Mouse (Mus musculus) lung, adult 2 months (tissue): ENCODE measurements around the gene Btrc. TPM values are rescaled to one million over a fixed set of nuclear protein-coding genes. Genes with fewer than 3 reads are reported as not detected.
"Not testable (repeated sequence)": the region's sequence is repeated elsewhere in the genome, so short reads cannot be mapped to it uniquely, and the experiment has no call there.

Experiments
- DNase-seq: peaks from one replicate; pipeline ENCODE4 v3.0.0; 2022
- H3K4me1 ChIP-seq: fragments of 200-500 bp; 2 replicates; pipeline ENCODE4 v1.6.1; 2011; ENCODE audit warnings: low read length; ENCODE audit not compliant: control insufficient read depth, insufficient read depth
- H3K4me3 ChIP-seq: fragments of 200-500 bp; replicated peaks from 2 replicates; pipeline ENCODE3; 2011; ENCODE audit warnings: low read depth, mild to moderate bottlenecking, control low read depth, low read length; ENCODE audit errors: extremely low read depth
- CTCF ChIP-seq: fragments of 200-500 bp; IDR thresholded peaks from 2 replicates; pipeline ENCODE4 v1.5.1; 2011; ENCODE audit warnings: mild to moderate bottlenecking, low read length, control low read depth; ENCODE audit not compliant: insufficient read depth
- POLR2A ChIP-seq: fragments of 200-500 bp; IDR thresholded peaks from 2 replicates; pipeline ENCODE4 v1.6.1; 2011; ENCODE audit warnings: low read depth, mild to moderate bottlenecking, control low read depth, low read length, borderline replicate concordance; ENCODE audit errors: extremely low read depth
- WGBS: fragments of 180-500 bp; shearing (Covaris S2); methylation state at CpG from one replicate; pipeline ENCODE4 v1.1.7; 2018; 5-methylcytosine and 5-hydroxymethylcytosine counted together
- polyA plus RNA-seq: library from polyadenylated mRNA; depleted of rRNA; stranded (reverse); fragments of >200 nt; gene quantifications from 2 replicates; pipeline ENCODE4 v1.2.3, GENCODE M21; 2012

The Btrc gene
- polyA plus RNA-seq, 1 experiment, result 16.9 TPM

DNA sequence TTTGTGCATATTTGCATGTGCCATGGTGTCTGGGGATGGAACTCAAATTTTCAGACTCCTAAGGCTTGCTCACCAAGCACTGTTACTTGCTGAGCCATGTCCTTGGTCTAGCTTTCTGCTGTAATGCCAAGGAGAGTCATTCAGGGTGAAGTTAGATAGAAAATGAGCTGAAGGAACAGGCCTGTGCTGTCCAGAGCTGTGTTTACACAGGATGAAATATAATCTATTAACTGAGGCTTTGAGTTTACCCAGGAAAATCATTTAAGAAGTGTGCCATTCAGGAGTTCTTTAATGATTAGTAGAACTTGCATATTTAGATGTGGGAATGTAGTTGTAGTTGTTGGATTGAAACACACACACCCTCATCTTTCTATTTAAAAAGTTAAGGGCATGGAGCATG is 54.1 kb downstream of the Btrc start:
- Histone ChIP-seq H3K4me3 (no peak overlapping the region), H3K4me1 (peaks cover 5% of the 10 kb centered on the region; the same call in 1 of the 2 replicates)
- TF ChIP-seq CTCF (no peak), POLR2A (no peak)
- DNase-seq, result no peak

DNA sequence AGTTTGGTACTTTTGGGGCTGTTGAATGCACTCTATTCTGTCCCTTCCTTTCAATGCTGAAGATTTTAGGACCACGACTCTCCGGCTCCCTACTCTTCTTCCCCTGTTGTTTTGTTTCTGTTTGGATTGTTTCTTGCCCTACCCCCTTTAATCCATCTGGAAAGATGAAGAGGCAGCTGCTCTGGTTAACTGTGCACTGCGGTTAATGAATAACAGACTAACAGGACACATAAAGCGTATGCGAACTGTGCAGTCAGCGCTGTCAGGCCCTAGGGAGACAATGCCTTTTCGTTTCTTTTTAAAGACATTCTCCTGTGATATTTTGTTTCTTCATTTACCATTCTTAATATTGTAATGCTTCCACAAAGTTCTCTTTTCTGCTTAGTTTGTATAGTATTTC is 58.7 kb downstream of the Btrc start:
- whole genome bisulfite sequencing, result 69% methylated on average over 7 of the region's 7 CpGs
- DNase-seq, result no peak
- Histone ChIP-seq H3K4me1 (no peaks in the 10 kb centered on the region; the same call in 1 of the 2 replicates), H3K4me3 (no peak overlapping the region)
- TF ChIP-seq CTCF, result no peak
- TF ChIP-seq POLR2A, result no peak

DNA sequence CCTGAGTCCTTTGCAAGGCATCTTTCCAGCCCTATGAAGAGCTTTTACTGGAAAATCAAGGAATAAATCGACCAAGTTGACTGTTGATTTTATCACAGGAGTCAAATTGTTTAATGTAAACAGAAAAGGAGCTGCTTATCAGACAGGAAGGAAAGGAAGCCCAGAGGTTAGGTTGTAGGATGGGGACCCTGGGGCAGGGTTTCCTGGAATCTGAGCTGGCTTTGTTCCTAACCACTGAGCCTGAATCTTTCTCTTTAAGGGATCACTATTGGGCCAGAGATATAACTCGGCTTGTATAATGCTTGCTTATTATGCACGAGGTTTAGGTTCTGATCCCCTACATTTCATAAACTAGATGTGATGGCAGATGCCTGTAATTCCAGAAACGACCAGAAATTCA is 64.6 kb downstream of the Btrc start:
- Histone ChIP-seq H3K4me1 (peaks cover 18% of the 10 kb centered on the region; the same call in 1 of the 2 replicates), H3K4me3 (no peak overlapping the region)
- DNase-seq, result no peak
- TF ChIP-seq POLR2A (no peak), CTCF (no peak)
- 35% methylated on average over 4 of the region's 4 CpGs for WGBS

DNA sequence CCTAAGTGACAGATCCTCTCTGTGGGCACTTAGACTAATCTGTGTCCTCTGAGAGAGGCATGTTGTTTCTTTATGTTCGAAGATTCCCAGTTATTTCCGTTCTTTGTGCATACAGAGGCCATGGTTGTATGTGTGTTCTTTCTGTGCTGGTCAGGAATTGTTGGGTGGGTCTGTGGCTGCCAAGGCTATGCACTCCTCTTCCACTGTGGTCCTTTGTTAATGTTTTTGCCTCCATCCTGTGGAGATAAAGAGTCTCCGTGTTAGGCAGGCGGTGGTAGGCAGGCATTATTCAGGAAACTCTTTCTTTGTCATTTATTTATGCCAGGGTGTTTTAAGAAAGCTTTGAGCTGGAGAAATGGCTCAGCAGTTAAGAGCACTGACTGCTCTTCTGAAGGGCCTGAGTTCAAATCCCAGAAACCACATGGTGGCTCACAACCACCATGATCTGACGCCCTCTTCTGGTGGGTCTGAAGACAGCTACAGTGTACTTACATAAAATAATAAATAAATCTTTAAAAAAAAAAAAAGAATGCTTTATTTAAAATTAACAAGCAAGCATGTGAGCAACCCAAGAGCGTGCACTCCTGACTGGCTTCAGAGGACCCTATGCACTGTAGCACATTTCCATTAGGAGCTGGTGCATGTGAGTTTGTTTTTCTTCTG is 67.6 kb downstream of the Btrc start:
- Histone ChIP-seq H3K4me3 (no peak overlapping the region), H3K4me1 (peaks cover 18% of the 10 kb centered on the region; the same call in 1 of the 2 replicates)
- DNase-seq, result no peak
- TF ChIP-seq CTCF, result no peak
- no peak for TF ChIP-seq POLR2A
- 64% methylated on average over 6 of the region's 6 CpGs for WGBS

DNA sequence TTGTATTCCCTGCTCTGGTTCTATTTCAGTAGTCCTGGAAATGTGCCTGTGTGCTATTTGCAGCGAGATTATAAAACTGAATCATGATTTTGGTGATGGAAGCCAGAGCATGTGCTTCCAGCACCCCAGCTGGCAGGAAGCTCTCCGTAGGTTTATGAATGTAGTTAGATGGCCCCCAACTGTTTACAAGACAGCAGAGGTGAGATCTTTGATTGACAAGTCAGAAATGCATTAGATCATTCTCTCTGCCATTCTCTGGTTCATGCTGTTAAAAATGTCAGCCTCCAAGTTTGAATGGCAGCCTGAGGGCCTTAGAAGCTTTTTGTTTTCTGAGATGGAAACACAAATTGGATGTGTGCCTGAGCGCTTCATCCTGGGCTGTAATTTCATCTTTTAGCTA is 68.8 kb downstream of the Btrc start:
- TF ChIP-seq CTCF, result no peak
- TF ChIP-seq POLR2A, result no peak
- no peak for DNase-seq
- Histone ChIP-seq H3K4me3 (no peak overlapping the region), H3K4me1 (peaks cover 18% of the 10 kb centered on the region; the same call in 1 of the 2 replicates)
- WGBS, result 67% methylated on average over 3 of the region's 3 CpGs

DNA sequence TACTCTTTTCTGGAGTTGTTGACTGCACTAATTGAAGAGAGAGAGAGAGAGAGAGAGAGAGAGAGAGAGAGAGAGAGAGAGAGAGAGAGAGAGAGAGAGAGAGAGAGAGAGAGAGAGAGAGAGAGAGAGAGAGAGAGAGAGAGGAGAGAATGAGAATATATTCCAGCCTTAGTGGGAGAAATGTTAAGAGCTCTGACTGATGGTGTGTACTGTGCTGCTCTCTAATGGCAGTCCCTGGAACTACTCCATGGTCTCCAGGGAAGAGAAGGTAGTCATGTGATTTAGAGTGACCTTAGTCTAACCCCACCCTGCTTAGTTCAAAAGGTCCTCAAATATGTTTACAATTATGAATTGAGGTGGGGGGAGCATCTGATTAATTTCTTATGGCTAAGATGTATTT is 72.5 kb downstream of the Btrc start:
- peak; percentile 58; the same call in 1 of the 2 replicates for TF ChIP-seq CTCF
- H3K4me1 ChIP-seq, H3K4me3 ChIP-seq: not testable (repeated sequence)
- peak; percentile 62 for DNase-seq

DNA sequence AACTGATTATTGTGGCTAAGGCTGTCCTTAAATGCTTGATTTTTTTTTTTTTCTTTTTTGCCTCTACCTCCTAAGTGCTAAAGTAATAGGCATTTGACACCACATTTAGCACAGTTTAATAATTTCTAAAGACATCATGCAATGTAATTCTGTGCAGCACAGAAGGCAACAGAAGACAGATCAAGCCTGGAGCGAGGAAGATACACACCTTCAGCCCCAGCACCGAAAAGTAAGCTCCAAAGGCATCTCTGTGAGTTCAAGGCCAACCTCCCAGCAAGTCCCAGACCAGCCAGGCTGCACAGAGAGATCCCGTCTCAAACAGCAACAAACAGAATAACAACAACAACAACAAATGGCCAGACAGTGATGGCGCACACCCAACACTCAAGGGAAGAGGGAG is 73.6 kb downstream of the Btrc start:
- TF ChIP-seq CTCF (no peak), POLR2A (no peak)
- 89% methylated on average over 4 of the region's 4 CpGs for WGBS

DNA sequence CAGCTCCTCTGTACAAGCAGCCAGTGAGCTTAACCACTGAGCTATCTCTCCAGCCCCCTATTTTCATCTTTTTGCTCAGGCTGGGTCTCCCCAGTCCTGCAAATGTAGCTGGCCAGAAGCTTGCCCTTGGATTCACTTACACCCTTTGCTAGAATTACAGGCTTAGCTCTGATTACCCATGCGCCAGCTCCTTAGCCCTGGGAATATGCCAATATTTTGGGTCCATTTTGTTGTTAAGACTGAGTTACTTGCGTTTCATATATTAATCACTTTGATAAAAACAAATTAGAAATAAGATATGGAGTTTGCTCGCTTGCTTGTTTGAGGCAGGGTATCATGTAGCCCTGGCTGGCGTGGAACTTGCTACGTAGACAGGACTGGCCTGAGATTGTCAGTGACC is 74.7 kb downstream of the Btrc start:
- no peak overlapping the region for H3K4me3 ChIP-seq
- WGBS, result 92% methylated on average over 5 of the region's 5 CpGs
- no peak for TF ChIP-seq CTCF
- no peak for TF ChIP-seq POLR2A
- DNase-seq, result no peak
- H3K4me1 ChIP-seq, result peaks cover 4% of the 10 kb centered on the region

More for the DNA sequence above, 73.6 kb downstream of the Btrc start:
- Histone ChIP-seq H3K4me1 (peaks cover 9% of the 10 kb centered on the region), H3K4me3 (no peak overlapping the region)
- no peak for DNase-seq

DNA sequence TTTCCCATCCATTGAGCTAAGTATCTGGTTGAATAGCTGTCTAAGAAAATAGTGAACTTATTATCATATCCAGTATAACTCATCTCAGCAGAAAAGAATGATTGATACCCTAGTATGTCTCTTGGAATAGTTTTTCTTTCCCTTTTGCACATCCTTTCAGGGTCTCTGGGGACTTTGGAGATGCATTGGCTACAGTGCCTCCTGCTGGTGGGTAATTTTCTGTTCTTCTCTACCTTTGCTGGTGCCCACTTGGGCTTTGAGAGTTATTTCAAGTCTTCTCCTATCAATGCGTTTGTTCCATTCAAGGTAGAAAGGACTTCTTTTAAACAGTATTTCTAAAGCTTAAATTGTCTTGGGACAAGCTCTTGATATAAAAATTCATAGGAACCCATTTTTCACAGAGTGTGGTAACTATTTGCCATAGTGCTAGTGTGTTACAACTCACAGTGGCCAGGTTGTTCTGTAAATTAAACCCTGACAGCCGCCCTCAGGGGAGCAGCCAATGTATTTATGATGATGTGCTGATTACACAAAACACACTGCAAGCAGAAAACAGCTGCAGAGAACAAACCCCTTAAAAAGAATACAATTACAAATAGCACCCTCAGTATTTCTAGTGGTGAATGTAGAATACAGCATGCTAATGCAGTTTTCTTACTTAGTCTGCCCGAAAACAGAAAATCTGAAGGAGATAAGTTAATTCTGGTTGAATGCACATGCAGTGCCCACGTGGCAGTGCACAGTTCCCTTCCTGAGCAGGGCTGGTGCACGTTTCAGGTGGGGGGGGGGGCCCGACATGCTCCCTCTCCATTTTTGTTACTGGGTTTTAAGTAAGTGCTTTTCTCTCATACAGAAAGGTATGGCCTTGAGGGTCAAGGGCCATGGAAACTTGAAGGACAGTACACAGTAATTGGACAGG is 75.7 kb downstream of the Btrc start:
- 73% methylated on average over 6 of the region's 6 CpGs for WGBS
- no peak for TF ChIP-seq POLR2A
- DNase-seq, result no peak
- peaks cover 4% of the 10 kb centered on the region for H3K4me1 ChIP-seq
- H3K4me3 ChIP-seq, result no peak overlapping the region

DNA sequence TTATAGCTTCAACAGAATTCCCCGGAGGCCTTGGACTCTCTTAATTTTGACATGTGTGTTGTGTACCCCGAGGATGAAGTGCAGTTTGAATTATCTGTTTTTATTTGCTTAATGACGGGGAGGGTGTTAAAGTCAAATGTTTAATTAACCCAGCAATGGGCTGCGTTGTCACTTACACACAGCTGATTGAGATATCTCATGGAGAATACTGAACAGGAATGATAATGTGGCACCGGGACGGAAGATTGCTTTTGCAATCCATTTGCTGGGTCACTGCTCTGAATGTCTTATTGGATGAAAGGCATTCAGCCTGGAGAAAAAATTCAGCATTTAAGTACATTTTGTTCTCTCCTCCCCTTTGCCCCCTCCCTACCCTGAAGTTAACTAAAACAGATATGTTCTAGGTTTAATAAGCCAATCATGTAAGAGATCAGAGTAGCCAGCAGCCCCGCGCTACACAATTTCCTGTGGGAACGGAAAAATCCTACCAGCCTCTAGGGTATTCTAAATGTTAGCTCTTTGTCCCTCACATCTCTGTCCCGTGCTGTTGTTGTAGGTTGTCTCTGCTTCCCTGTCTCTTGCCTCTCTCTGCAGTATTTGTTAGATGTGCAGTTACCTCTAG is 77.1 kb downstream of the Btrc start:
- TF ChIP-seq POLR2A, result no peak
- TF ChIP-seq CTCF, result no peak
- Histone ChIP-seq H3K4me1 (peaks cover 6% of the 10 kb centered on the region), H3K4me3 (no peak overlapping the region)
- DNase-seq, result no peak
- WGBS, result 55% methylated on average over 10 of the region's 10 CpGs
